Mouse (Mus musculus) naive thymus-derived CD4-positive, alpha-beta T cell, adult 5 months (primary cell): ENCODE data around the gene Mks1. TPM values are rescaled to one million over a fixed set of nuclear protein-coding genes. Genes with fewer than 3 reads are reported as not detected.

Source experiments
- polyA plus RNA-seq: library from polyadenylated mRNA; unstranded; fragments of 100-300 nt; shearing (Covaris generic); gene quantifications from one replicate; pipeline ENCODE4 v1.2.1, GENCODE M21; 2017

Gene Mks1
- 15.7 TPM for polyA plus RNA-seq

GRCm38 (mm10) chr11:87852690-87853596 is at the start of gene Mks1:
Gene Mks1, plus strand, starts transcription at chr11:87853215.

GRCm38 (mm10) chr11:87828239-87828900 is 24.6 kb upstream of the Mks1 start, which contains the start of gene Lpo:
Gene Lpo, minus strand, starts transcription at chr11:87828289.

GRCm38 (mm10) chr11:87875436-87875835 is 22.4 kb downstream of the Mks1 start, which contains the start of gene Epx:
Gene Epx, minus strand, starts transcription at chr11:87875536.

GRCm38 (mm10) chr11:87892168-87892567 is 39.2 kb downstream of the Mks1 start, which contains the start of gene Olfr462:
Gene Olfr462, minus strand, starts transcription at chr11:87892268.

GRCm38 (mm10) chr11:87897287-87897686 is 44.3 kb downstream of the Mks1 start, which contains the start of gene Olfr463:
Gene Olfr463, minus strand, starts transcription at chr11:87897387.

Other genes with a start within 250 kb of the Mks1 start
- gene Hsf5, start 236.1 kb upstream of the Mks1 start, polyA plus RNA-seq: not detected
- gene Rnf43, start 190.5 kb upstream of the Mks1 start, polyA plus RNA-seq: 5.7 TPM
- 506 TPM for gene Supt4a, start 115.7 kb upstream of the Mks1 start, polyA plus RNA-seq
- gene Tspoap1, start 92.7 kb upstream of the Mks1 start, polyA plus RNA-seq: 2.3 TPM
- gene Mpo, start 59.6 kb upstream of the Mks1 start, polyA plus RNA-seq: not detected
- not detected for gene Lpo, start 24.9 kb upstream of the Mks1 start, polyA plus RNA-seq
- gene Epx, start 22.3 kb downstream of the Mks1 start, polyA plus RNA-seq: not detected
- gene Olfr462, start 39.1 kb downstream of the Mks1 start, polyA plus RNA-seq: not detected
- not detected for gene Olfr463, start 44.2 kb downstream of the Mks1 start, polyA plus RNA-seq
- gene Olfr464, start 67.8 kb downstream of the Mks1 start, polyA plus RNA-seq: not detected
- gene Dynll2, start 134.3 kb downstream of the Mks1 start, polyA plus RNA-seq: 15.6 TPM
- 211 TPM for gene Srsf1, start 194.2 kb downstream of the Mks1 start, polyA plus RNA-seq
- 51.2 TPM for gene Vezf1, start 215.1 kb downstream of the Mks1 start, polyA plus RNA-seq
- gene Cuedc1, start 244.8 kb downstream of the Mks1 start, polyA plus RNA-seq: 2.2 TPM